Mouse (Mus musculus) gastrocnemius, adult 18-20 months (tissue): ENCODE measurements around the gene Gcnt7. TPM values are rescaled to one million over a fixed set of nuclear protein-coding genes. Genes with fewer than 3 reads are reported as not detected.
A peak's percentile ranks its signal among the peaks of the same experiment; 100 is the strongest.

Experiments
- DNase-seq: peaks from one replicate; pipeline ENCODE4 v3.0.0; 2021; ENCODE audit warnings: low spot score
- total RNA-seq, 2 experiments: library from RNA; stranded (reverse); gene quantifications; 2 replicates each; pipeline ENCODE4 v1.2.3; 2021

Gcnt7 gene
- total RNA-seq, 2 experiments from 2014 or later = not detected

DNA sequence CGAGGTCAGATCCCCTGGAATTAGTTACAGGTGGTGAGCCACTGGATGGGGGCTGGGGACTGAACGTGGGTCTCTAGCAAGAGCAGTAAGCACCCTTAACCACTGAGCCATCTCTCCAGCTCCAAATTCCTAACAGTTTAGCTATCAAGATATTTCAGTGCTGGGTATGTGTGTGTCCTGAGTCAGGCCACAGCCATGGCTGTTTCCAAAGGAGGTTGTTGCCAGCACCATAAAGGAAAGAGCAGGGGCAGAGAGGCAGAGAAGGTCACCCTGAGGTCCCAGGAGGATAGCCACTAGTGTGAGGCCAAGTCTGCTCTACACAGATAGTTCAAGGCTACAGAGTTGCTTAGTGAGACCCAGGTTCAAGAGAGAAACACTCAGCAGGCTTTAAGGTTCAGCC, 2.3 kb upstream of the Gcnt7 start:
- no peak for DNase-seq

- no peak for DNase-seq
Measured at GRCm38 (mm10) chr2:172452458-172452857, 5.9 kb downstream of the Gcnt7 start.

- DNase-seq = no peak
Measured at GRCm38 (mm10) chr2:172452031-172452430, 6.4 kb downstream of the Gcnt7 start.

DNA sequence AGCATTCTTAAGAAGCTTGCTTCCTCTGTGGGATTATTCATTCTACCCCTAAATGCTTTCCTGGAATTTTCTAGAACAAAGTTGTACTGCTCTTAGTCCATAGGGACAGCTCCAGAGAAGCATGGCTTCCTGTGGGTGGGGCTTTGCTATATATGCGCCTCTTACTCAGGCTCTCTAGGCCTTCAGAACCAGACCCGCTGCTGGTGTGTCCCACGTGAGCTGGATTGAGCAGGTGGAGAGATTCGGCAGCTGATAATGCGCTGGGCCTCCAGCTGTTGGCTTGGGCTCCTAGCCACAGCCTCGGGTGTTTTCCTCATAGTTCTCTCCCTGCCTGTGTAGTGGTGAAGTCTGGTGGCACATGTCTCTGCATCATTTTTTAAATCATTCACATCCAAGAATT, 7.8 kb downstream of the Gcnt7 start:
- DNase-seq = no peak

DNA sequence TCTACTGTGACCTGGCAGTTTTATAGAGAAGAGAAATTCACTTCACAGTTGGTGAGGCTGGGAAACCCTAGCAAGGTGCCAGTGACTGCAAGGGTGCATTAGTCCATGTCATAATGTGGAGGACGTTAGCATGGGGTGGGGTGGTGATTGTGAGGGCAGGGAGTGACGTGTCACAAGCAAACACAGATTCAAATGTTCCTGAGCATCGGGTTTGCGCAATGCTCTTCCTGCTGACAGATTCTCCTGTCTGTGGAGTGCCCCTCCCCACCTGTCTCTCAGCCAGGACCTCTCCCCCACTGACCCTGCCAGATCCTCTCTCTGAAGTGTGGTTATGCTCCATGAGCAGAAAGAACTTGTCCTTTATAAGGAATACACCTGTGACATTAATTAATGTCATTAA, 10.1 kb downstream of the Gcnt7 start:
- no peak for DNase-seq

GRCm38 (mm10) chr2:172447317-172447716, 11.1 kb downstream of the Gcnt7 start:
- no peak for DNase-seq

DNA sequence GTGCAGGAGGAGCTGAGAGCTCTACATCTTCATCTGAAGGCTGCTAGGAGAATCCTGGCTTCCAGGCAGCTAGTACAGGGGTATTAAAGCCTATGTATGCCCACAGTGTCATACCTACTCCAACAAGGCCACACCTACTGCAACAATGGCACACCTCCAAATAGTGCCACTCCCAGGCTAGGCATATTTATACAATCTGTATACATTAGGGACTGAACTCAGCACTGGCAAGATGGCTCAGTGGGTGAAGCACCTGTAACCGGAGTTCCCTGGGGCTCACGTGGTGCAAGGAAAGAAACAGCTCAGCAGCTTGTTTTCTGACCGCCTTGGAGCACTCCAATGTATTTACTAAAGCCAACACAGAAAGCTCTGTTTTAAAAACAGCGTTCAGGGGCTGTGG, 12.8 kb downstream of the Gcnt7 start:
- DNase-seq = no peak

- DNase-seq = no peak
Measured at GRCm38 (mm10) chr2:172441176-172441575, 17.2 kb downstream of the Gcnt7 start.

DNA sequence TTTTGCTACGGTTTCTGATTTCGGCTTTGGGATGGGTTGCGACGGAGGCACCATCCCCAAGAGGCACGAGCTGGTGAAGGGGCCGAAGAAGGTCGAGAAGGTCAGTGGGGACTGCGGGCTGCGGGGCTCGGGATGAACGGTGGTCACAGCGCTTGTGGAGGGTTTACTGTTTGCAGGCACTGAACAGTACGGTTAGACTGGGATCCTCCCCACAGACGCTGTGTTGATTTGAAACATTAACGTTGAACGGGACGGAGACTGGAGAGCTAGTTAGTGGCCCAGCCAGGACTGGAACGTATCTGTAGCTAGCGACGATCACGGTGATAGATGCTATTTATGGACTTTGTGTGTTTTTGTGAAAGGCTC, 17.8 kb downstream of the Gcnt7 start:
- DNase-seq = no peak

- DNase-seq = peak; percentile 99
Measured at GRCm38 (mm10) chr2:172439843-172440639, 18.4 kb downstream of the Gcnt7 start, which contains the start of gene Rtf2. Rtf2 (plus strand) TSS chr2:172440556.

GRCm38 (mm10) chr2:172437371-172437952, 20.9 kb downstream of the Gcnt7 start:
- no peak for DNase-seq

- no peak for DNase-seq
Measured at GRCm38 (mm10) chr2:172433746-172434145, 24.6 kb downstream of the Gcnt7 start.

GRCm38 (mm10) chr2:172430609-172431008, 27.8 kb downstream of the Gcnt7 start:
- DNase-seq = no peak

DNA sequence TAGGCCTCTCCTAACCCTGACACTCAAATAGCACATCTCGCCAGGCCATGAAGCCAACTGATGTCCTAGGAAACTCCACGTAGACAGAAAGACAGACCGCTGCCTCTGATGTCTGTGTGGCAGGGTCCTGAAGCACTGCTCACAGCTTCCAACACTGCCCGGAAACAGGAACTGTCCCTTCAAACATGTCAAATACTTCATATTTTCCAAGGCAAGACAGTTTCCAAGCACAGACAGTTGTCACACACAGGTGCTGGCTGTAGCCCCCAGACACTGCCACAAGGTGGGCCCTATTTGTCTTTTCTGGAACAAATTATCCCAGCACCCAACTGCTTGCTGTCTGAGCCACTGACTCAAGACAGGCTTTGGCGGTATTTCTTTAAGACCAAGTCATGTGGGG, 40.2 kb downstream of the Gcnt7 start:
- DNase-seq = no peak

DNA sequence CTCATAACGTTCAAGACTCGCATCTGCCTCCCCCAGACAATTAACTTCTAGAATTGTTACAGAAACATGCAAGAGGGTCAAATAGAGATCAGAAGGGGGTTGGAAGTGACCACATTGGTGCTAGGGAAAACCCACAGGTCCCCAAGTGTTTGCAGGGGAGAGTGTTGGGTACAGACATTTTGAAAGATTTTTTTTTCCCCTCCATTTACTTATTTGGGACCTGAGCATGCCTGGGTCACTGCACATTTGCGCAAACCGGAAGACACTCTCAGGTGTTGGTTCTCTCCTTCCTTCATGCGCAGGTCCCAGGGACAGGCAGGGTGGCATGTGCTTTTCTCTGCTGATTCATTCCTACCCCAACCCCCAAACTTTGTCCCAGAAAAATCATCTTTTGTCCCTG, 41.5 kb downstream of the Gcnt7 start:
- no peak for DNase-seq

DNA sequence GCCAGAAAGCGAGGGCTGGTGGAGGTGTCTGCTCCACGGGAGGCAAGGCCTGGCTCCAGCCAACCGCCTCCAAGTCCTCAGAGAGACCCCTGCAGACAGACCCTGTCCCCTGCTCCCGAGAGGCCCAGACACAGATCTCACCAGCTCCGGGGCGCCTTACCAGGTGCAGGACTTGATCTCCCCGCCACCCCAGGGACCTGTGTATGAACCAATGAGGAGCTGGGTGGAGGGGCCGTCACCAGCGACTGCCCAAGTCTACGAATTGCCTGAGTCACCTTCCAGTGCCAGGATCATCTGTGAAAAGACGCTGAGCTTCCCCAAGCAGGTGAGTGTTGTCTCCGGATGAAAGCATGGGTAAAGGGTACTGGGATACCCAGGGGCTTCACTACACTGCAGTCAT, 42.2 kb downstream of the Gcnt7 start:
- no peak for DNase-seq

DNA sequence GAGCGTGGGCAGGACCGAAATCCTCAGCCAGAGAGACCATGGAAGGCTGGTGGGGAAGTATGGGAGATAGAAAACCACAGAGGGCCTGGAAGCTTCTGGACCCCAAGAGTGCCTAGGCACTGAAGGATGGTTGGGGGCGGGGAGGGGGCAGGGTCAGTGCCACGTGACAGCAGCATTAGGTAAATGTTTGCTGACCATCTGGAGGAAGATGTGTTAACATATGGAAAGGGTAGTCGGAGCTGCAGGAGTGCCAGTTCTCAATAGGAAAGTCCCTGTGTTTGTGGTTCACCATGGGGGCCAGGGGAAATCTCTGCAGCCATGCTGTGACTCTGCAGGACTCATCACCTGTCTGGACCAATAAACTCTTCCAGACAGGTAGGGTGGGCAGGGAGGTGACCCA, 44.5 kb downstream of the Gcnt7 start:
- DNase-seq = no peak

GRCm38 (mm10) chr2:172413273-172413672, 45.1 kb downstream of the Gcnt7 start:
- DNase-seq = no peak

GRCm38 (mm10) chr2:172412454-172412853, 45.9 kb downstream of the Gcnt7 start:
- no peak for DNase-seq

GRCm38 (mm10) chr2:172411091-172411490, 47.3 kb downstream of the Gcnt7 start:
- DNase-seq = no peak

DNA sequence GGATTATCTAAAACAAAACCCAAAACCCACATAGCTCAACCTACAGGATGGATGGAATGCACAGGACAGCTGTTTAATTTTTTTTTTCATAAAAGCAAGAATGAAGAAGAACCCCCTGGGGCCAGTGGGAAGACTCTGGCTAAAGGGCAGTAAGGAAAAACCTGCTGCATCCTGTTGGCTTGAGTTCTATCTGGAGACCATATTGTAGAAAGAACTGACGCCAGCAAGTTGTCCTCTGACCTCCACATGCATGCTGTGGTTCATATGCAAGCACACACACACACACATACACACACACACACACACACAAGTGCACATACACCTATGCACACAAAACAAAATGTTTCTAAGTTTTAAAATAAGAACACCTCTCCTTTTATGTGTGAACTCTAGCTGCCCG, 47.7 kb downstream of the Gcnt7 start:
- no peak for DNase-seq

DNA sequence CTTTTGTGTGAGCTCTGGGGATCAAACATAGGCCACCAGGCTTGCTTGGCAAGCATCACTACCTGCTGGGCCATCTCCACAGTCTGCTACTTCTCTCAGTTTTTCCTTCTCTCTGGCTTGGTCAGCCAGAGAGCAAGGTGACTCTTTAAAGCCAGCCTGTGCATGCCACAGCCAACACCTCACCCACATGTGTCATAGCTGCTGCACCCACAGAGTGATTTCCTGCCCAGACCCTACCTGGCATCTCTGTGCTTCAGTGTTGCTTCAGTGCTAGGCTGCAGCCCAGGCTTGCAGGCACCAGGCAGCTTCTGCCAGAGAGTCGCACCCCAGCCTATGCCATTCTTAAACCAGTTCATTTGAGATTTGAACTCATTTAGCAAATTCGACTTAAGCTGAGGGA, 50.9 kb downstream of the Gcnt7 start:
- DNase-seq = no peak

- DNase-seq = no peak
Measured at GRCm38 (mm10) chr2:172406173-172406572, 52.2 kb downstream of the Gcnt7 start.
